Mouse (Mus musculus) B cell, adult 67 days (primary cell): ENCODE results near the gene Pvrig. TPM values are rescaled to one million over a fixed set of nuclear protein-coding genes. Genes with fewer than 3 reads are reported as not detected.

ENCODE experiments used
- total RNA-seq, 2 experiments: library from RNA; stranded (reverse); gene quantifications; 4 replicates each; pipeline ENCODE4 v1.2.4; 2023

Pvrig gene
- 1 to 10 TPM in 1 of 2 experiments, not detected in 1; 1.0 TPM for total RNA-seq

GRCm38 (mm10) chr5:138341661-138342060 lies at the start of gene Pvrig:
TSS of gene Pvrig (plus strand) at chr5:138341961.

Other genes with a start within 250 kb of the Pvrig start
- gene Zscan21, start 225.1 kb upstream of the Pvrig start, total RNA-seq, result 10 to 100 TPM; 10.1 to 14.2 TPM
- 10 to 100 TPM in 1 of 2 experiments, 1 to 10 TPM in 1; 9.9 to 13.8 TPM for gene Zfp113, start 186.2 kb upstream of the Pvrig start, total RNA-seq
- gene Cops6, start 180.9 kb upstream of the Pvrig start, total RNA-seq, result 10 to 100 TPM; 51.4 to 60.2 TPM
- 10 to 100 TPM; 34.1 to 40.9 TPM for gene Ap4m1, start 170.0 kb upstream of the Pvrig start, total RNA-seq
- 10 to 100 TPM; 56.1 to 60.8 TPM for gene Mcm7, start 169.5 kb upstream of the Pvrig start, total RNA-seq
- 10 to 100 TPM; 34.8 to 37.7 TPM for gene Taf6, start 154.5 kb upstream of the Pvrig start, total RNA-seq
- gene Cnpy4, start 154.5 kb upstream of the Pvrig start, total RNA-seq, result 10 to 100 TPM; 15.8 to 21.7 TPM
- 1 to 10 TPM; 1.6 to 2.4 TPM for gene Mblac1, start 147.6 kb upstream of the Pvrig start, total RNA-seq
- under 1 TPM in 1 of 2 experiments, not detected in 1; 0.23 TPM for gene Nxpe5, start 116.1 kb upstream of the Pvrig start, total RNA-seq
- 10 to 100 TPM; 41.9 to 45.1 TPM for gene Lamtor4, start 86.5 kb upstream of the Pvrig start, total RNA-seq
- gene BC037034, start 77.9 kb upstream of the Pvrig start, total RNA-seq, result 10 to 100 TPM; 64.9 to 65.9 TPM
- not detected for gene Gal3st4, start 69.1 kb upstream of the Pvrig start, total RNA-seq
- gene Gm43720, start 62.0 kb upstream of the Pvrig start, total RNA-seq, result not detected
- 1 to 10 TPM; 2.9 to 4.0 TPM for gene Gpc2, start 62.0 kb upstream of the Pvrig start, total RNA-seq
- not detected for gene Stag3, start 61.7 kb upstream of the Pvrig start, total RNA-seq
- gene Zfp157, start 99.5 kb downstream of the Pvrig start, total RNA-seq, result 10 to 100 TPM; 22.5 to 25.2 TPM
- gene 1700123K08Rik, start 222.8 kb downstream of the Pvrig start, total RNA-seq, result not detected